Mouse (Mus musculus) olfactory bulb, adult 2 months (tissue): ENCODE results near the gene Agtr1a.

ENCODE experiments used
- CTCF ChIP-seq: fragments of 200-500 bp; IDR thresholded peaks from 2 replicates; pipeline ENCODE4 v1.5.1; 2012; ENCODE audit warnings: low read depth, mild to moderate bottlenecking, low read length, moderate library complexity; ENCODE audit not compliant: insufficient read depth
- POLR2A ChIP-seq: fragments of 200-500 bp; IDR thresholded peaks from 2 replicates; pipeline ENCODE4 v1.6.1; 2012; ENCODE audit warnings: mild to moderate bottlenecking, low read depth, low read length, moderate library complexity; ENCODE audit not compliant: insufficient read depth

DNA sequence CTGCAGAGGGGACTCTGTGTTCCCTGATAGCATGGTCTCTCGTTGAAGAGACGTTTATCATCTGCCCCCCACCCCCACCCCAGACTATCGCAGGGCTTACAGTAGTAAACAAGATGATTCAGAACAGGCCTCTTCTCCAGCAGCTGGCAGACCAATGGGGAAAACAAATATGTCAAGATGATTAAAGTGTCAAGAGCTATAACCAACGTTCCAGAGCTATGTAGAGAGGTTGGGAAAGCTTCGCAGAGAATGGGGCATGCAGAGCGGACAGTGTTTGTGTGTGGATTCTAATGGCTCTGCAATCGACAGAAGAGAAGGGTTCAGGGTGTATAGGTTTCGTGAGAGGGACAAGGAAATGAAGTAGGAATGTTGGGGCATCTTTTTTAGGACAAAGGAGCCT, 31.9 kb downstream of the Agtr1a start:
- no peak for TF ChIP-seq POLR2A
- TF ChIP-seq CTCF: no peak
